Mouse (Mus musculus) kidney, embryonic 14.5 days (tissue): Measurements from ENCODE around the gene Lrrc52. TPM values are rescaled to one million over a fixed set of nuclear protein-coding genes. Genes with fewer than 3 reads are reported as not detected.

ENCODE experiments used
- ATAC-seq: fragments of 200-750 bp; cut with Nextera tagmentation; 2 replicates; pipeline ENCODE4 v1.8.0; 2017; ENCODE audit warnings: moderate number of reproducible peaks, mild to moderate bottlenecking, moderate TSS enrichment, moderate library complexity; ENCODE audit not compliant: low FRiP score, low TSS enrichment
- H3K27ac ChIP-seq: fragments of 300-500 bp; sonication (generic); 2 replicates; pipeline ENCODE4 v1.5.1; 2014; ENCODE audit warnings: low read depth, mild to moderate bottlenecking, low read length, moderate library complexity, mixed read lengths
- H3K27me3 ChIP-seq: fragments of 300-500 bp; sonication (generic); 2 replicates; pipeline ENCODE4 v1.6.1; 2014; ENCODE audit warnings: mild to moderate bottlenecking, low read length; ENCODE audit not compliant: control insufficient read depth, insufficient read depth
- H3K36me3 ChIP-seq: fragments of 300-500 bp; sonication (generic); 2 replicates; pipeline ENCODE4 v1.6.1; 2014; ENCODE audit warnings: low read length, mixed read lengths; ENCODE audit not compliant: control insufficient read depth, insufficient read depth
- H3K4me1 ChIP-seq: fragments of 300-500 bp; sonication (generic); 2 replicates; pipeline ENCODE4 v1.6.1; 2014; ENCODE audit warnings: low read length, mixed read lengths; ENCODE audit not compliant: control insufficient read depth, insufficient read depth
- H3K4me2 ChIP-seq: fragments of 300-500 bp; sonication (generic); replicated peaks from 2 replicates; pipeline ENCODE4 v1.6.1; 2014; ENCODE audit warnings: low read depth, mild to moderate bottlenecking, low read length
- H3K4me3 ChIP-seq: fragments of 300-500 bp; sonication (generic); 2 replicates; pipeline ENCODE4 v1.5.1; 2014; ENCODE audit warnings: mild to moderate bottlenecking, low read length
- H3K9ac ChIP-seq: fragments of 300-500 bp; sonication (generic); 2 replicates; pipeline ENCODE4 v1.6.1; 2014; ENCODE audit warnings: low read depth, mild to moderate bottlenecking, low read length, moderate library complexity
- H3K9me3 ChIP-seq: fragments of 300-500 bp; sonication (generic); 2 replicates; pipeline ENCODE4 v1.6.1; 2016; ENCODE audit warnings: low read length; ENCODE audit not compliant: control insufficient read depth
- WGBS: fragments of 180-500 bp; shearing (Covaris S2); extraction: QIAGEN DNeasy Blood & Tissue Kit; methylation state at CpG from one replicate; pipeline ENCODE4 v1.1.7; 2014; 5-methylcytosine and 5-hydroxymethylcytosine counted together
- polyA plus RNA-seq: library from polyadenylated mRNA; unstranded; fragments of >200 nt; fragmentation: Nextera tagmentation; extraction: Ambion mirVana; gene quantifications from 2 replicates; pipeline ENCODE4 v1.2.1, GENCODE M21; 2014

The Lrrc52 gene
- polyA plus RNA-seq, 1 experiment from 2014 or later = not detected

DNA sequence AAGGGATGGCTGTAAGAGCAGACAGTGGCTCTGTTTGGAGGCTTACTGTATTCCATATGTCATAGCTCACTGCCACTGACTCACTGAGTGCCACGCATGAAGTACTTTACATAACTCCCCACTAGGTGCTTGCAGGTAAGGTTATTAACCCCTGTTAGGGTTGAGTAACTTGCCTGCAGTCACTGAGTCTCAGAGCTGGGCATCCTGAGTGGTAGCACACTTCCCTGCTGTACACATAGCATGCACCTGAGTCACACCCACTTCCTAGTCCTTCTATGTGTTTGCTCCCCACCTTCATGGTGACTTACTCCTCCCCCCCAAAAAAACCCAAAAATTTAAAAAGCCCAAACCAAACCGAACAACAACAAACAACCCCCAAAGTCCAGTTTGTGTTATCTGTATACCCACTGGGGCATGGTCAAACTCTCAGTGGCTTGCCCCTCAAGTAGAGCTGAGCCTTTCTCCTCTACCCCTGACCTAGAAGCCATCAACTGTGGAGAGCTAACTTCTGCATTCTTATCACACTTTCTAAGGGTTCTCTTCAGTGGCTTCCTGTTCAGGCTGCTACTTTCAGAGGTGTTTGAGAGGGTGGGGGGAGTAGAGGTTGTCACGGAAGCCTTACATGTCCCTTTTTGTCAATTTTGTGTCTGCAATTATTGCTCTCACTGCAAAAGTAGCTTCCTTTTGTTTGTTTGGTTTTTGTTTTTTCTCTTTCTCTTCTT, 20.5 kb upstream of the Lrrc52 start:
- ATAC-seq = no peak
- 66% methylated on average over 3 of the region's 3 CpGs for WGBS
- Histone ChIP-seq H3K27ac (no peak overlapping the region), H3K4me3 (no peak overlapping the region), H3K4me2 (no peak overlapping the region), H3K9ac (no peak overlapping the region), H3K27me3 (no peaks in the 10 kb centered on the region), H3K4me1 (no peaks in the 10 kb centered on the region), H3K36me3 (no peaks in the 10 kb centered on the region), H3K9me3 (no peaks in the 10 kb centered on the region)

DNA sequence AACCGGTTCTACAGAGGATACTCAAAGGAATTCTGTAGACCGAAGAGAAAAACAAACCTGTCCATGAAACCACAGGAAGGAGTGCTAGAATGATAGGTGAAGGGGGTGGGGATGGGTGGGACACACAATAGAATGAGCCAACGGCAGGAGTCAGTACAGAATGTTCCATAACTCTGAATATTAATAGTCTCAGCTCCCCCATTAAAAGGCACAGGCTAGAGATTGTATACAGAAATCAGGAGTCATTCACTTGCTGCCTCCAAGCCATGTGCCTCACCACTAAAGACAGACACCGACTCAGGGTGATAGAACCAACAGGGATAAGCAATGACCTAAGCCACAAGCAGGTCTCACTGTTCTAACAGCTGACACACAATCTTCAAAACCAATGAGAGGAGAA, 16.3 kb upstream of the Lrrc52 start:
- WGBS = 87% methylated on average over 4 of the region's 4 CpGs
- ATAC-seq = no peak

DNA sequence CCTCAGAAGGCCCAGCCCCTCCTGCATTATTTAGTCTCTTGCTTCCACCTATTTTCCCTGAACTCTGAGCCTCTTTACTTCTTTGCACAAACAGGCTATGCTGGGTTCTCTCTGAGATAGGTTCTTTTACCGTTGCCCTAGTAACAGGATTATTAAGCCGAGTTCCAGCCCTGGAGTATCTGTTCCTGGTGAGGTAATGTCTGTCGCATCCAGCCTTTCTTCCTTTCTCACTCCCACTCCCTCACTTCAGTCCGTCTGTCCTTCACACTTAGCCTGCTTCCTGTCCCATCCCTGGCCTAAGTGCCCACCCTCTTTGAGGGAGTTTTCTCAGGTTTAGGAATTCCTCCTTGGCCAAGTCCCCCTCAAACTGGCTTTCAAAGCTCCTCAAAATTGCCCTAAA, 7.0 kb upstream of the Lrrc52 start:
- Histone ChIP-seq H3K4me2 (no peak overlapping the region), H3K4me3 (no peak overlapping the region), H3K9ac (no peak overlapping the region), H3K27ac (no peak overlapping the region), H3K36me3 (no peaks in the 10 kb centered on the region), H3K4me1 (no peaks in the 10 kb centered on the region), H3K27me3 (no peaks in the 10 kb centered on the region), H3K9me3 (no peaks in the 10 kb centered on the region)
- no peak for ATAC-seq
- 33% methylated on average over 4 of the region's 4 CpGs for WGBS

More for the DNA sequence above, 16.3 kb upstream of the Lrrc52 start:
- no peaks in the 10 kb centered on the region for H3K4me1 ChIP-seq
- no peak overlapping the region for H3K4me3 ChIP-seq
- no peak overlapping the region for H3K9ac ChIP-seq
- no peaks in the 10 kb centered on the region for H3K36me3 ChIP-seq
- H3K27ac ChIP-seq = no peak overlapping the region
- no peak overlapping the region for H3K4me2 ChIP-seq
- H3K27me3 ChIP-seq = no peaks in the 10 kb centered on the region
- no peaks in the 10 kb centered on the region for H3K9me3 ChIP-seq

DNA sequence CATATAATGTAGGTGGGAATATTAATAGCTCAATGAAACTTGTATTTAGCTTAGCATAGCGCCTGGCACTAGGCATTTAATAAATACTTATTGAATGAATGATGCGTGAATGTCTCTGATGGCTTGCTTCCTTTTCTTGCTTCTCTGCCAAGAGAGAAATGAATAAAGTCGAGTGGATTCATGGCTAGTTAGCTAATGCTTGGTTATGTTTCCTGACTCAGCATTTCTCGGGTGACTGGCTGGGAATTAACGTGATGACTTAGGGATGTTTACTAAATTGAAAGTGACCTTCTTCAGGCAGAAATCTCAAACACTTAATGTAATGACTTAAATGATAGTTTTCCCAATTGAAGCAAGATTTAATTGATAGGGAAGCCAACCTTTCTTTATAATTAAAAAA, 1.3 kb upstream of the Lrrc52 start:
- Histone ChIP-seq H3K27ac (no peak overlapping the region), H3K27me3 (no peaks in the 10 kb centered on the region), H3K9ac (no peak overlapping the region), H3K4me2 (no peak overlapping the region), H3K36me3 (no peaks in the 10 kb centered on the region), H3K9me3 (no peaks in the 10 kb centered on the region), H3K4me1 (no peaks in the 10 kb centered on the region), H3K4me3 (no peak overlapping the region)
- no peak for ATAC-seq
- 52% methylated on average over 5 of the region's 5 CpGs for WGBS

DNA sequence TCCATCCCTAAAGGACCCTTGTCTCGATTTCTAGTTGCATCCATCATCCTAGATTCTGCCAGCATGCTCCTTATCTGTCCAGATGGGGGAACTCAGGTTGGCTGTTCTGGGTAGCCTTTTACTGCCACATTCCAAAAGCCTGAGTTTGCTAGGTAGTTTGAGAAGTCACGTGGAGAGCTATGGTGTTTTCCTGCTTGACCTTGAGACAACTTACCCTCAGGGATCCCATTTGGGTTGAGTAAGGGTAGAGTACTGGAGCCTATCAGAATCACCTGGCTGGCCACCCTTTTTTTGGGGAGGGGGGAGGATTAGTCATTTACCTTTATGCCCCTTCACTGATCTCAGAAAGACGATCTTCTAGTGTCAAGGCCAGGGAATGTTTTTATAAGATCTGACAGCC, 9.3 kb downstream of the Lrrc52 start:
- Histone ChIP-seq H3K27ac (no peak overlapping the region), H3K4me2 (no peak overlapping the region), H3K4me3 (no peak overlapping the region), H3K9me3 (0 out of 2 replicates have a peak, but pooled peaks cover 3% of the 10 kb centered on the region), H3K4me1 (no peaks in the 10 kb centered on the region), H3K9ac (no peak overlapping the region), H3K36me3 (no peaks in the 10 kb centered on the region), H3K27me3 (no peaks in the 10 kb centered on the region)
- ATAC-seq = no peak
- WGBS = 62% methylated on average over 3 of the region's 3 CpGs

DNA sequence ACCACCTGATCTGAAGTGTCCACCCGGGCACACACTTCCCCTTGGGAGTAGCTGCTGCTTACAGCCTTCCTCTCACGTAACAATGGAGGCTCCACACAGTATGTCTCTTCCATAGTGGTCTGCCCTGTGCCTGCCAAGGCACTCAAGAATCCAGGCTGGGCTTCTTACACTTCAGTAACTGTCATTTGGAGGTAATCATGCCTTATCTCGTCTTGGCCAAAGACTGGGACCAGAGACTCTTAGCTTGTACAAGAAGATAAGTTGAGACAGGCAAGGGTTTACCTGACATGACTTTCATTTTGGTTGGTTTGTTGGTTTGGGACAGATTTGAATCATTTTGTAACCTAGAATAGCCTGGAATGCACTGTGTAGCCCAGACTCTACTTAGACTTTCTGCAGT, 13.5 kb downstream of the Lrrc52 start:
- 0 out of 2 replicates have a peak, but pooled peaks cover 3% of the 10 kb centered on the region for H3K9me3 ChIP-seq
- H3K4me2 ChIP-seq = no peak overlapping the region
- ATAC-seq = no peak
- H3K27ac ChIP-seq = no peak overlapping the region
- no peak overlapping the region for H3K9ac ChIP-seq
- H3K36me3 ChIP-seq = no peaks in the 10 kb centered on the region
- H3K27me3 ChIP-seq = no peaks in the 10 kb centered on the region
- no peak overlapping the region for H3K4me3 ChIP-seq
- no peaks in the 10 kb centered on the region for H3K4me1 ChIP-seq
- WGBS = 94% methylated on average over 3 of the region's 3 CpGs

DNA sequence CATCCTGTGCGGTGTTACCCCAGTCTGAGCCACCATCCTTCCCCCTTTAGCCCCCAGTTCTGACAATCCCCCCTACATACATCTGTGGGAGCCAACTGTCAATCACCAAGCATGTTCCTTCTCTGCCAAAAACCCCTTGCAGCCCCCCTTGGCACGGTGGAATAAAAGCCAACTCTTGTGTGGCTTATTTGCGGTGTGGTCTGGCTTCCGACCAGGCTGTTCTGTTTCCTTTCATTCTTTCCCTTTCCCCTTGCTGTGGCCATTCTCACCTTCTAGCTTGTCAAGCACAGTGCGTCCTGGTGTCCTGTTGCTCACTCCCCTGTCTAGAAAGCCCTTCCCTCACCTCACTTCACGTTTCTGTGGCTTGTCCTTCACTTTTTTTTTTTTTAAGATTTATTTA, 14.1 kb downstream of the Lrrc52 start:
- Histone ChIP-seq H3K36me3 (no peaks in the 10 kb centered on the region), H3K9ac (no peak overlapping the region), H3K9me3 (0 out of 2 replicates have a peak, but pooled peaks cover 3% of the 10 kb centered on the region), H3K4me1 (no peaks in the 10 kb centered on the region), H3K4me2 (no peak overlapping the region), H3K4me3 (no peak overlapping the region), H3K27ac (no peak overlapping the region), H3K27me3 (no peaks in the 10 kb centered on the region)
- ATAC-seq = no peak
- WGBS = 80% methylated on average over 6 of the region's 6 CpGs

DNA sequence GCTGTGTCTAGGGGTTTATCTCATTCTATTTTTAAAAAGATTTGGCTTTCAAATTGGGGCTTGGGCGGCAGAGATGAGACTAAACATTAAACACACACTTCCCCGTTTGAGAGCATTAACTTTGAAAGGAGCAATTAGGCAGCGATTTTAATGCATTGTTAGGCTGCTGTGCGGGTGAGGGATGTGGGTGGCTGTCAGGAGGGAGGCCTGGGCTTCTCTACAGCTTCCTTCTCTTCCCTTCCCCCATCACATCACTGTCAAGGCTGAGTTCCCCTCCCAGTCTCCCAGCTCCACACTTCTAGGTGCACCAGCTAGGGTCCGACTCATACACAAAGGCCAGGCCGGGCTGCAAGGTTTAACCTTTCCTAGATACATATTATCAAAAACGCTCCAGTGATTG, 18.0 kb downstream of the Lrrc52 start:
- no peak overlapping the region for H3K9ac ChIP-seq

DNA sequence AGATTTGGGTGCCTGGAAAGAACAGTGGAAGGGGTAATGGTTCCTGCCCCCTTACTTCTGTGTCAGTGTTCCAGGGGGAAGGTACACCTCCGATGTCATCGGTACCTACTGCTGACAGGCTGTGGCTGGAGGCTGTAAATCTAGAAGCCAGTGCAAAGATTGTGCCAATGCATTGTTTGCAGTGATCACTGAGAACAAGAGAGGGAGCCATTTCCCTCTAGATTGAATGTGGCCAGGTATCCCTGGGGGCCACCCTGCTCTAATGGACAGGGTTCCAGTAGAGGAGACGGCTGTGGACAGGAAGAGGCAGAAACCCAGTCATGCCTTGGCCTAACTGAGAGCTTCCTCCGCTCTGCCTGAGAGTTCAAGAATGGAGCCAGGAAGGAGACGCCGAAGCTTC, 18.5 kb downstream of the Lrrc52 start:
- ATAC-seq = no peak
- WGBS = 52% methylated on average over 6 of the region's 6 CpGs
- Histone ChIP-seq H3K4me2 (no peak overlapping the region), H3K9me3 (no peaks in the 10 kb centered on the region), H3K9ac (no peak overlapping the region), H3K27me3 (no peaks in the 10 kb centered on the region), H3K4me1 (no peaks in the 10 kb centered on the region), H3K36me3 (no peaks in the 10 kb centered on the region), H3K4me3 (no peak overlapping the region), H3K27ac (no peak overlapping the region)

More for the DNA sequence above, 18.0 kb downstream of the Lrrc52 start:
- no peak overlapping the region for H3K4me2 ChIP-seq
- no peak for ATAC-seq
- no peak overlapping the region for H3K4me3 ChIP-seq
- H3K9me3 ChIP-seq = no peaks in the 10 kb centered on the region
- no peak overlapping the region for H3K27ac ChIP-seq
- 32% methylated on average over 7 of the region's 7 CpGs for WGBS
- no peaks in the 10 kb centered on the region for H3K36me3 ChIP-seq
- H3K27me3 ChIP-seq = no peaks in the 10 kb centered on the region
- H3K4me1 ChIP-seq = no peaks in the 10 kb centered on the region
